Mouse (Mus musculus) embryo, embryonic 9.5 days (tissue): ENCODE measurements around the gene Rnf8.
"Not testable (repeated sequence)": the region's sequence is repeated elsewhere in the genome, so short reads cannot be mapped to it uniquely, and the experiment has no call there.

Experiments
- DNase-seq: peaks from one replicate; pipeline ENCODE4 v3.0.0-alpha.2; 2017; ENCODE audit errors: extremely low spot score

Rnf8 gene

DNA sequence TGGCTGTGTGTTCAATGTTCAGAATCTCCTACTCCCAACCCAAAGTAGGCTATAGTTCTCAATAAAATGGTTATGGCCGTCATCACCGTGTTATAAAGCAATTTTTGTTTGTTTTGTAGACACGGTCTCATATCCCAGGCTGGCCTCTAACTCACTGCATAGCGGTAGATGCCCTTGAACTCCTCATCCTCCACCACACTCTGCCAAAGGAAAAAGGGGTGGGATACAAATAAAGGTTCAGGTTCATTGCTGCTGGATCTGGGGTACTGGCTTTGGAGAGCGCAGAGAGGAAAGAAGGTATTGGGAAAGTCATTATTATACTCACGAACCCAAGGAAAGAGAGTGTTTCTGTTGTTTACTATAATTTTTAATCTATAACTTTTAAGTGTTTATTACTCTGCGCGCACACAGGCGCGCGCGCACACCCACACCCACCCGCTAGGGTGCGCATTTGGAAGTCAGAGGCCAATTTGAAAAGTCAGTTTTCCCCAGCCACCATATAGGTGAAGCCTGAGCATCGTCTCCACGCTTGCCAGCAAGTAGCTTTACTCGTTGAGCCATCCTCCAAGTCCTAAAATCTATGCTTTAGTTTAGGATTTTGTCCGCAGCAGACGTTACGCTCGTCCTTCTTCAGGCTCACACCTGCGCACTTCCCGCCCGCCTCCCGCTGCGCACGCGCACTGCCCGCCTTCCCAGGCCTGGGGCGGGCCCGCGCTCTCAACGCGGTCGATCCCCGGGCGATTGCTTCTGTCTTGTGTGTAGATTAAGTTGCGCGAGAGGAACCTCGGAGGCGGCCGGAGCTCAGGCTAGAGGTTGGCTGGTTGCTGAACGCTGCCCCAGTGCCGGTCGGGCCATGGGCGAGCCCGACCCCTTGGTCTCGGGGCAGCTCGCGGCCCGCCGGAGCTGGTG, at the start of gene Rnf8, which contains the start of gene Gm28043:
TSS of gene Rnf8 (plus strand) at position 676 of the 909 bp plus-strand sequence.
TSS of gene Gm28043 (plus strand) at position 762 of the 909 bp plus-strand sequence.
- DNase-seq = peak; percentile 94

DNA sequence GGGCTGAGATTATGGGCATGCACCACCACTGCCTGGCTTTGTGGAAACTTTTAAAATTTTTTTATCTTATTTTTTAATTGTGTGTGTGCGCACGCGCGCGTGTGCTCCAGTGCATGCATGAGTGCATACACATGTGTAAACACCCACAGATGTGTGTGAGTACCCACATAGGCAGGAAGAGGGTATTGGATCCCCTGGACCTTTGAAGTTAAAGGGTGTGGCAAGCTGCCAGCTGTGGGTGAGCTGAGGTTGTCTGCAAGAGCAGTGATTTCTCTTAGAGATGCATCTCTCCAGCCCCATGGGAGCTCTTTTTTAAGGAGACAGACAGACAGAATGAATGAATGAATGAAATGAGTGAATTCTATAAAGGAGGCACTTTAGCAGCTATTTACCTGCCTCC, 49.1 kb upstream of the Rnf8 start:
- no peak for DNase-seq

DNA sequence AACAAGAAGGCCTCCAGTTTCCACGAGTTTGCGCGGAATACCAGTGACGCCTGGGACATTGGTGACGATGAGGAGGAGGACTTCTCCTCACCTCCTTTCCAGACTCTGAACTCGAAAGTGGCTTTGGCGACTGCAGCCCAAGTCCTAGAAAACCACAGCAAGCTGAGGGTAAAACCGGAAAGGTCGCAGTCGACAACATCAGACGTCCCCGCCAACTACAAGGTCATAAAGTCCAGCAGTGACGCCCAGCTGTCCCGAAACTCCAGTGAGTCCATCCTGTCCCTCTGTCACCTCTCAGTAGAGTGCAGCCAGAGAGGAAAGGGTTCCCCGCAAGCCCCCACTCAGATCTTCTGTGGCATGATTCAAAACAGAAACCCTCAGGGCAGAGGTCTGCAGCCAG, 46.2 kb upstream of the Rnf8 start:
- DNase-seq = no peak

DNA sequence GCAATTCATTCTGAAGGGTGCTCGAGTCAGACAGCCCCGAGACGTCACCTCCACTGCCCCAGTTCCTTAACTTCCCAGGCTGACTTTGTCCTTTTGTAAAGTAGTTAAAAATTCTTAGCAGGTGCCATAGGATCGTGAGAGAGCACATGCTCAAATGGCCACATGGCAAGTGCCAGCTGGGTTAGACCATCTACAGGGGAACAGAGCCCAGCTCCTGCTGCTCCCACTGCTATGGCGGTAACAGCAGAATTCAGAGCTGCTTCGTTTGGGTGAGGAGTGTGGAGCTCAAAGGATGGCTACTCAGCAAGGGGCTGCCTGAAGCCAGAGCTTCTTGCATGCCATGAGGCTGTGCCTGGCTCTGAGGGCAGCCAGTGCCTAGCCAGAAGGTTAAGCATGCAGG, 44.8 kb upstream of the Rnf8 start:
- DNase-seq = no peak

DNA sequence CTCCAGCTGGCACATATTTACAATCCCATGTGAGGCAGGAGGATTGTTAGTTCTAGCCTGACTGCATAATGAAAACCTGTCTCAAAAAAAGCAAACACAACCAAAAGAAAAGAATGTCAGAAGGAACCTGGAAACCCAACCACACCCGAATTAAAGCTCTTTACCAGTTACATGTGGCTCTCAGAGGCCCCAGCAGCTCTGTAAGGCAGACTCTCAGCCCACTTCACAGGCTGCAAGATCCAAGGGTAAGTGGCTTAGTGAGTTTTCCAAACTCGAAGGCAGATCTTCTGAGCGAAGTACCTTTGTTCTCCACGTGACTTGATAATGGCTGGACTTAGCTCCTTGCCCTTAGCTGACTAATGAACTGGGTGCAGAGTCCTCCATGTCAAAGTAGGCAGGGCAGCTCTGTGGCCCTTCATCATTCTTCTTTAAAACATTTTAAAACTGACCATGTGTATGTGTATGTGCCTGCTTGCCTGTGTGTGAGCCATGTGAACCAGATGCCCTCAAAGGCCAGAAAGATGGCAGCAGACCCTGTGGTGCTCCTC, 34.9 kb upstream of the Rnf8 start:
- DNase-seq = no peak

DNA sequence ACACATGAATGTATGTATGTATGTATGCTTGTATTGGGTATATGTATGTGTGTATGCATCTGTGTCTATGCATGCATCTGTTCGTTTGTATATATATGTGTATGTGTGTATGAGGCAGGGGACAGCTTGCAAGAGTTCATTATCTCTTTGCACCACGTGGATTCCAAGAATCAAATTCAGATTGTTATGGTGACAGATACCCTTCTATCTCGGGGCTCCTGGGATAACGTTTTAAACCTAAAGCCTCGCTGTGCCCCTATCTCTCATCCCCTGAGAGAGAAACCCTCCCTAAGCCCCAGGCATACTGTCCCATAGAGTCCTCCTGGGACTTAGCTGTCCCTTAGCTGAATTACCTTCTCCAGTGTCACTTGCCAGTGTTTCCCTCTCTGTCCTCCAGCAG, 31.0 kb upstream of the Rnf8 start:
- no peak for DNase-seq

- no peak for DNase-seq
Measured at GRCm38 (mm10) chr17:29584306-29584705, 30.3 kb upstream of the Rnf8 start.

GRCm38 (mm10) chr17:29584737-29585136, 29.9 kb upstream of the Rnf8 start:
- no peak for DNase-seq

- DNase-seq = no peak
Measured at GRCm38 (mm10) chr17:29585446-29585845, 29.1 kb upstream of the Rnf8 start.

DNA sequence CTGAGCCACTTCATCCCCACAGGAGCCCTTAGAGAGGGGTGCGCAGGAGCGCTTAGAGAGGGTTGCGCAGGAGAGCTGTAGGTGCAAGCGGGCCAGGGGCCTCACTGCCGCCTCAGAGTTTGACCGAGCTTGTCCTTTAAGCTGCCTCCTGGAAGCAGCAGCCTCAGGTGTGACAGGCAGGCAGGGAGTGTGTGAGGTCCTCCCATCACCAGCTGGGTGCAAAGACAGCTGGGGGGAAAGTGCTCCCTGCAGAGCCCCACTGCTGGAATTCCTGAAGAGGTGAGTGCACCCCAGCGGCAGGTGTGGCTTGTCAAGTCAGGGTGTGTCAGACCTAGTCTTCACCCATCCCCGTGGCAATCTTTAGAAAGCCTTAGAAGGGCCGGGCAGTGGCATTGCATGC, 27.7 kb upstream of the Rnf8 start:
- no peak for DNase-seq

- no peak for DNase-seq
Measured at GRCm38 (mm10) chr17:29589221-29589898, 25.2 kb upstream of the Rnf8 start.

DNA sequence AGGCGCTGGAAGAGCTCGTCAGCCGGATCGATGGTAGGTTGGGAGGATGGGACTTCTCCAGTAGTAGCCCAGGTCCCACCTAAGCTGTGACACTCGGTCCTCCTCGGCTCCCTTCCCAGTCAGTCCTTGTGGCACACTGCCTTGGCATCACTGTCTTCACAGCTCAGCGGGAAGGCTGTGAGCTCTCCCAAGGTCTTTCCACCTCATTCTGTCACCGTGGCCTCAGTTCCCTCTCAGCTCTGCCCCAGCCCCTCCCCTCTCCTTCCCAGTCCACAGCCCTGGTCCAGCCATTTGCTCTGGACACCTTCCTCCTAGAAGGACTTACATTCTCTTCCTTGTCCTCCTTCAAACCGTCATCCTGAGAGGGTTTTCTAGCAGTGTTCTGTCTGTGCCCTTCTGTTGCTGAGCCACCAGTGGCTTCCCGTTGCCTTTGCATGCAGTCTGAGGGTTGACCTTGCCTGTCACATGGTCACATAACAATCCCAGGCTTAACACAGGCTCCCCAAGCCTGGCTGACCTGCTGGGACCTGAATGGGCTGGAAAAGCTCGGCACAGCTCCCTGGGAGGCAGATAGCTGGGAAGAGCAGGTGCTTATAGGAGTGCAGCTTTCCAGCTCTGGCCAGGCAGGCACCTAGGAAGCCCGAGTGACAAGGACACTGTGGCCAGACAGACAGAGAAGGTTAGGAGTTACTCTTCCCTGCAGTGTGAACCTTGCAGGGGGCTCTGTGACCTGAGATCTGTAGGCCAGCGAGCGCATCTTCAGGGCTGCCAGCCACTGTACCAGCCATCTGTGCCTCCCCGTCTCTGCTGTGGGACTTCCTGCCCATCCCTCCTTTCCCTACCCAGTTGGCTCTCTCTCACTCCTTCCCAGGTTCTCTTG, 18.5 kb upstream of the Rnf8 start:
- DNase-seq = no peak

DNA sequence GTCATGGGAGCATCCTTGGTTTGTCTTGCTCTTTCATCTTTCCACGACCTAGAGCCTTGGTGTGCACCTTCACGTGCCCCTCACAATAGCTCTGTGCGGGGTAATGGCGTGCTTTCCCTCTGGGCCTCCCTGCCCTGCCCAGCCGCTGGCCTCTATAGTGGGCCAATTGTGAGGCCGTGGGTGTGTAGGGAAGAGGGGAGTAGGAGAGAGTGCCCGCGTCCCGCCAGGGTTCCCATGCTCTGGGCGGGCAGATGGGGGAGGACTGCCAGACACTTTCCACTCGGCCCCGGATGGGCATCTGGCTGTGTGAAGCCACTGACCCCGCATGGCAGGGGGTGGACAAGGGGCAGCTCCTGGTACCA, 17.8 kb upstream of the Rnf8 start:
- DNase-seq = no peak

GRCm38 (mm10) chr17:29599051-29599450, 15.5 kb upstream of the Rnf8 start:
- DNase-seq = no peak

DNA sequence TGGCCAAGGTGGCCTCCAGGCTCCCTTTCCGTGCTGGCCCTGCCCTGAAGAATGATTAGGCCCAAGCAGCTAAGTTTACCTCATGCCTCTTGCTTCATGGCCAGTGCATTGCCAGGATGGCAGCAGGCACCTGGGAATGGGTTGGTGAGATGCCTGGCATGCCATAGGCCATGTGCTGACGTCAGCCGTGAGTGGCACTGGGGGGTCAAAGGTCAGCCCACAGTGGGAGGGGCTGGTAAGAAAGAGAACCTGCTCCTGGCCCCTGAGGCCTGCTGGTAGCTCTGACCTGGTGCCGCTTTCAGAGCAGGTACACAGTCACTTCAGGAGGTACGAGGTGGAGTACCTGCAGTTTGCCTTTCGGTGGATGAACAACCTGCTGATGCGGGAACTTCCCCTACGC, 15.1 kb upstream of the Rnf8 start:
- DNase-seq = no peak

DNA sequence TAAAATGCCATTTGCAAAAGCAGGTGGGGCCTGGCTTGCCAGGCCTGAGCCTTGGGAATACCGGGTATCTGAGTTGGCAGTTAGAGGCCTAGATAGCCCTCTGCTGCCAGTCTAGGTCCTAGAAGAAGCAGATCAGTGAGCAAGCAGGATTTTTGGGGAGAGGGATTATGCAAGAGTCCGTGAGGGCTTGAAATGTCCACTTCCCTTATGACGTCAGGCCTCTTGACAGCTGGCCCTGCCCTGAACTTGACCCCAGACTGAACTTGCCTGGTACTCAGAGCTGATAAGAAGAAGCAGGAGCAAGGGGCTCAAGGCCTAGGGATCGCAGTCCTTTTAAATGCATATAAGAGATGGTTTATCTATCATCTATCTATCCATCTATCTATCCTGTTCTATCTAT, 13.2 kb upstream of the Rnf8 start:
- DNase-seq = no peak

GRCm38 (mm10) chr17:29603283-29603682, 11.3 kb upstream of the Rnf8 start:
- peak; percentile 76 for DNase-seq

GRCm38 (mm10) chr17:29613453-29613852, 1.1 kb upstream of the Rnf8 start:
- DNase-seq = not testable (repeated sequence)

GRCm38 (mm10) chr17:29615024-29615551, 498 bp downstream of the Rnf8 start:
- DNase-seq = peak; percentile 29

GRCm38 (mm10) chr17:29615616-29616015, 1.0 kb downstream of the Rnf8 start:
- peak; percentile 23 for DNase-seq

- DNase-seq = no peak
Measured at GRCm38 (mm10) chr17:29619231-29619630, 4.6 kb downstream of the Rnf8 start.

GRCm38 (mm10) chr17:29623488-29623887, 8.9 kb downstream of the Rnf8 start:
- DNase-seq = no peak
